Mouse (Mus musculus) layer of hippocampus, adult 18-20 months (tissue): ENCODE results near the gene Fbxl12. TPM values are rescaled to one million over a fixed set of nuclear protein-coding genes. Genes with fewer than 3 reads are reported as not detected.
"Not testable (repeated sequence)": the region's sequence is repeated elsewhere in the genome, so short reads cannot be mapped to it uniquely, and the experiment has no call there.

ENCODE experiments used
- DNase-seq, 2 experiments: peaks; one replicate each; pipeline ENCODE4 v3.0.0; 2022; ENCODE audit warnings: low spot score in 2 of 2
- long read RNA-seq: library from polyadenylated mRNA; stranded (forward); transcript quantifications from one replicate; pipeline ENCODE4 v2.0.0, GENCODE M21; 2021
- total RNA-seq, 2 experiments: library from RNA; stranded (reverse); gene quantifications; 2 replicates each; pipeline ENCODE4 v1.2.3; 2021

Fbxl12 gene
- 10 to 100 TPM; 22.5 to 22.7 TPM for total RNA-seq
- long read RNA-seq, partial matches to known transcripts = 0 of 7 reads
- long read RNA-seq, other reads (novel, unspliced or antisense) = 2 of 7 reads

- peak; percentile 76 to 86 for DNase-seq
Measured at GRCm38 (mm10) chr9:20644360-20645081, at the start of gene Fbxl12. Fbxl12 (minus strand) TSS chr9:20644767.

GRCm38 (mm10) chr9:20692863-20693262 is 48.3 kb upstream of the Fbxl12 start:
- DNase-seq = no peak

- DNase-seq = not testable (repeated sequence)
Measured at GRCm38 (mm10) chr9:20690449-20690848, 45.9 kb upstream of the Fbxl12 start.

GRCm38 (mm10) chr9:20689913-20690312 is 45.3 kb upstream of the Fbxl12 start:
- DNase-seq = no peak

GRCm38 (mm10) chr9:20689403-20689802 is 44.8 kb upstream of the Fbxl12 start:
- DNase-seq = no peak

GRCm38 (mm10) chr9:20685081-20685861 is 40.7 kb upstream of the Fbxl12 start:
- DNase-seq = peak; percentile 30 to 43

- no peak for DNase-seq
Measured at GRCm38 (mm10) chr9:20682389-20682722, 37.8 kb upstream of the Fbxl12 start.

- DNase-seq = no peak
Measured at GRCm38 (mm10) chr9:20681546-20682388, 37.2 kb upstream of the Fbxl12 start.

GRCm38 (mm10) chr9:20680378-20680958 is 35.9 kb upstream of the Fbxl12 start:
- DNase-seq = no peak

GRCm38 (mm10) chr9:20677892-20678291 is 33.3 kb upstream of the Fbxl12 start:
- no peak for DNase-seq

GRCm38 (mm10) chr9:20672047-20672446 is 27.5 kb upstream of the Fbxl12 start:
- DNase-seq = no peak

- DNase-seq = no peak
Measured at GRCm38 (mm10) chr9:20668065-20668464, 23.5 kb upstream of the Fbxl12 start.

GRCm38 (mm10) chr9:20666510-20667034 is 22.0 kb upstream of the Fbxl12 start:
- DNase-seq = no peak

- DNase-seq = no peak
Measured at GRCm38 (mm10) chr9:20665925-20666324, 21.4 kb upstream of the Fbxl12 start.

GRCm38 (mm10) chr9:20664982-20665637 is 20.5 kb upstream of the Fbxl12 start:
- no peak for DNase-seq

GRCm38 (mm10) chr9:20664366-20664765 is 19.8 kb upstream of the Fbxl12 start:
- peak; percentile 50 to 79 for DNase-seq

GRCm38 (mm10) chr9:20663956-20664355 is 19.4 kb upstream of the Fbxl12 start:
- peak; percentile 58 to 70 for DNase-seq

GRCm38 (mm10) chr9:20662874-20663273 is 18.3 kb upstream of the Fbxl12 start:
- no peak for DNase-seq

- peak; percentile 67 to 84 for DNase-seq
Measured at GRCm38 (mm10) chr9:20662325-20662724, 17.8 kb upstream of the Fbxl12 start.

- no peak for DNase-seq
Measured at GRCm38 (mm10) chr9:20657546-20657945, 13.0 kb upstream of the Fbxl12 start.
